8 mouse cellular contexts compared by ENCODE assay signal in genomic region chr8:4249213-4249612, GRCm38 (mm10). TPM values are rescaled to one million over a fixed set of nuclear protein-coding genes. Genes with fewer than 3 reads are reported as not detected.
DNase-seq lines count a peak whose midpoint lies in the region; ATAC-seq and TF ChIP-seq lines count a peak whose summit lies in the region.

No protein-coding gene starts in this region.

- peaks cover 51% of the 10 kb centered on the region for H3K36me3 ChIP-seq in intestine, embryonic 14.5 days (ENCODE audit: control insufficient read depth, insufficient read depth, low read length)
- H3K36me3 ChIP-seq in intestine, postnatal 0 days (ENCODE audit: control insufficient read depth, insufficient read depth), result peaks cover 43% of the 10 kb centered on the region
- H3K36me3 ChIP-seq in heart, embryonic 14.5 days (ENCODE audit: control insufficient read depth, insufficient read depth, low read length), result peaks cover 42% of the 10 kb centered on the region
- H3K36me3 ChIP-seq in midbrain, embryonic 14.5 days (ENCODE audit: control insufficient read depth, insufficient read depth, low read length), result peaks cover 51% of the 10 kb centered on the region

- TF ChIP-seq CTCF in intestine, postnatal 0 days (IDR thresholded peaks at IDR 0.05; ENCODE audit: low read depth), result no peak

- no peaks in the 10 kb centered on the region for H3K9me3 ChIP-seq in intestine, embryonic 14.5 days (ENCODE audit: control insufficient read depth, low read length)
- no peaks in the 10 kb centered on the region for H3K9me3 ChIP-seq in intestine, postnatal 0 days (ENCODE audit: control insufficient read depth)
- H3K9me3 ChIP-seq in heart, embryonic 14.5 days (ENCODE audit: control insufficient read depth, low read length), result no peaks in the 10 kb centered on the region
- H3K9me3 ChIP-seq in midbrain, embryonic 14.5 days (ENCODE audit: control insufficient read depth, low read length), result no peaks in the 10 kb centered on the region

- no peak overlapping the region for H3K9ac ChIP-seq in intestine, embryonic 14.5 days (ENCODE audit: low read length)
- no peak overlapping the region for H3K9ac ChIP-seq in intestine, postnatal 0 days (ENCODE audit: low read depth, low read length)
- H3K9ac ChIP-seq in heart, embryonic 14.5 days (ENCODE audit: low read length), result peak overlapping the region; percentile 52
- H3K9ac ChIP-seq in midbrain, embryonic 14.5 days (replicated peaks; ENCODE audit: low read length), result no peak overlapping the region

- peaks cover 11% of the 10 kb centered on the region for H3K4me1 ChIP-seq in intestine, embryonic 14.5 days (replicated peaks; ENCODE audit: control insufficient read depth, insufficient read depth, low read length)
- H3K4me1 ChIP-seq in intestine, postnatal 0 days (replicated peaks; ENCODE audit: control insufficient read depth, insufficient read depth, low read length), result no peaks in the 10 kb centered on the region
- peaks cover 15 to 22% of the 10 kb centered on the region in 2 experiments for H3K4me1 ChIP-seq in heart, embryonic 14.5 days (ENCODE audit: control insufficient read depth in 2 of 2, insufficient read depth in 2 of 2, low read length in 2 of 2)
- peaks cover 11% of the 10 kb centered on the region for H3K4me1 ChIP-seq in midbrain, embryonic 14.5 days (ENCODE audit: control insufficient read depth, insufficient read depth, low read length)

- peak; percentile 71 for DNase-seq in intestine, embryonic 14.5 days (ENCODE audit: low spot score)
- DNase-seq in adrenal gland, postnatal 25 days, result peak; percentile 47
- no peak for DNase-seq in midbrain, embryonic 14.5 days
- DNase-seq in adipocyte (ENCODE audit: low spot score), result no peak
- DNase-seq in retina, embryonic 14.5 days (ENCODE audit: low spot score), result no peak
- no peak for DNase-seq in layer of hippocampus, adult 8-10 months (ENCODE audit: low spot score in 2 of 2)

- WGBS in intestine, embryonic 14.5 days, result 17% methylated on average over 29 of the region's 29 CpGs
- 39% methylated on average over 28 of the region's 29 CpGs for WGBS in intestine, postnatal 0 days
- 13% methylated on average over 29 of the region's 29 CpGs for WGBS in heart, embryonic 14.5 days
- WGBS in midbrain, embryonic 14.5 days, result 16% methylated on average over 29 of the region's 29 CpGs

- H3K27ac ChIP-seq in intestine, embryonic 14.5 days (ENCODE audit: low read depth), result peak overlapping the region; percentile 24; the same call in 1 of the 2 replicates
- H3K27ac ChIP-seq in intestine, postnatal 0 days (ENCODE audit: low read depth, low read length), result no peak overlapping the region
- H3K27ac ChIP-seq in heart, embryonic 14.5 days (replicated peaks in 1 of 2; ENCODE audit: control insufficient read depth in 1 of 2, insufficient read depth in 1 of 2, low read depth in 2 of 2, low read length in 2 of 2), result peak overlapping the region; percentile 4 to 53; a peak in 3 of 4 replicates
- 0 out of 2 replicates have a peak overlapping the region, but pooled peaks have one; percentile 8 for H3K27ac ChIP-seq in midbrain, embryonic 14.5 days (replicated peaks; ENCODE audit: low read depth, low read length)

- ATAC-seq in intestine, embryonic 14.5 days (replicated peaks; ENCODE audit: low FRiP score, low TSS enrichment, low read depth), result no peak
- no peak for ATAC-seq in intestine, postnatal 0 days
- no peak for ATAC-seq in heart, embryonic 14.5 days (ENCODE audit: insufficient number of reproducible peaks, insufficient read depth, low FRiP score, low read depth)
- no peak for ATAC-seq in midbrain, embryonic 14.5 days (ENCODE audit: low FRiP score, low TSS enrichment)

- H3K4me3 ChIP-seq in intestine, embryonic 14.5 days (ENCODE audit: low read depth, low read length), result no peak overlapping the region
- no peak overlapping the region for H3K4me3 ChIP-seq in intestine, postnatal 0 days (ENCODE audit: low read depth, low read length)
- peak overlapping the region in 1 of 2 experiments; percentile 16; a peak in 1 of 4 replicates for H3K4me3 ChIP-seq in heart, embryonic 14.5 days (ENCODE audit: control insufficient read depth in 1 of 2, insufficient read depth in 1 of 2, low read depth in 1 of 2, low read length in 2 of 2)
- no peak overlapping the region for H3K4me3 ChIP-seq in midbrain, embryonic 14.5 days (replicated peaks; ENCODE audit: low read depth, low read length)

- no peaks in the 10 kb centered on the region for H3K27me3 ChIP-seq in intestine, embryonic 14.5 days (replicated peaks; ENCODE audit: control insufficient read depth, insufficient read depth, low read length)
- H3K27me3 ChIP-seq in intestine, postnatal 0 days (replicated peaks; ENCODE audit: control insufficient read depth, insufficient read depth, low read length), result no peaks in the 10 kb centered on the region
- no peaks in the 10 kb centered on the region for H3K27me3 ChIP-seq in heart, embryonic 14.5 days (ENCODE audit: control insufficient read depth, insufficient read depth, low read length)
- no peaks in the 10 kb centered on the region for H3K27me3 ChIP-seq in midbrain, embryonic 14.5 days (ENCODE audit: control insufficient read depth, insufficient read depth, low read length)

- no peak overlapping the region for H3K4me2 ChIP-seq in intestine, embryonic 14.5 days (ENCODE audit: low read length)
- H3K4me2 ChIP-seq in intestine, postnatal 0 days (replicated peaks; ENCODE audit: low read depth), result no peak overlapping the region
- H3K4me2 ChIP-seq in heart, embryonic 14.5 days (ENCODE audit: low read length), result peak overlapping the region; percentile 60
- H3K4me2 ChIP-seq in midbrain, embryonic 14.5 days (ENCODE audit: low read length), result no peak overlapping the region

RNA-seq across cellular contexts. Expression of gene Tgfbr3l, which starts 1.2 kb away (rescaled TPM):
- 3.3 and 4.0 TPM in 2 replicates for polyA plus RNA-seq in intestine, embryonic 14.5 days (2014; fragmentation: Nextera tagmentation; extraction: Ambion mirVana)
- 0.87 and 2.1 TPM in 2 replicates for polyA plus RNA-seq in intestine, postnatal 0 days (2015; fragmentation: Nextera tagmentation; extraction: Ambion mirVana)
- 15.8 and 22.6 TPM in 2 replicates for total RNA-seq in adrenal gland, postnatal 25 days (2021)
- polyA plus RNA-seq in heart, embryonic 14.5 days (2014; fragmentation: Nextera tagmentation; extraction: Ambion mirVana), result 2.5 and 2.6 TPM in 2 replicates
- polyA plus RNA-seq in midbrain, embryonic 14.5 days (2014; fragmentation: Nextera tagmentation; extraction: Ambion mirVana), result 4.6 and 5.0 TPM in 2 replicates
- 10 to 100 TPM; 12.8 to 19.2 (median 16.5) TPM for total RNA-seq in layer of hippocampus, adult 8-10 months (2022)

RNA-seq across cellular contexts. Expression of gene Snapc2, which starts 3.7 kb away (rescaled TPM):
- 52.7 and 57.1 TPM in 2 replicates for polyA plus RNA-seq in intestine, embryonic 14.5 days (2014; fragmentation: Nextera tagmentation; extraction: Ambion mirVana)
- polyA plus RNA-seq in intestine, postnatal 0 days (2015; fragmentation: Nextera tagmentation; extraction: Ambion mirVana), result 21.5 and 22.2 TPM in 2 replicates
- 30.7 and 31.8 TPM in 2 replicates for total RNA-seq in adrenal gland, postnatal 25 days (2021)
- 39.8 and 46.2 TPM in 2 replicates for polyA plus RNA-seq in heart, embryonic 14.5 days (2014; fragmentation: Nextera tagmentation; extraction: Ambion mirVana)
- 58.6 and 69.4 TPM in 2 replicates for polyA plus RNA-seq in midbrain, embryonic 14.5 days (2014; fragmentation: Nextera tagmentation; extraction: Ambion mirVana)
- 10 to 100 TPM; 27.5 to 36.9 (median 32.2) TPM for total RNA-seq in layer of hippocampus, adult 8-10 months (2022)

RNA-seq across cellular contexts. Expression of gene Ctxn1, which starts 9.9 kb away (rescaled TPM):
- polyA plus RNA-seq in intestine, embryonic 14.5 days (2014; fragmentation: Nextera tagmentation; extraction: Ambion mirVana), result 78.8 and 79.2 TPM in 2 replicates
- polyA plus RNA-seq in intestine, postnatal 0 days (2015; fragmentation: Nextera tagmentation; extraction: Ambion mirVana), result 27.4 and 29.4 TPM in 2 replicates
- total RNA-seq in adrenal gland, postnatal 25 days (2021), result 8.0 and 8.6 TPM in 2 replicates
- polyA plus RNA-seq in heart, embryonic 14.5 days (2014; fragmentation: Nextera tagmentation; extraction: Ambion mirVana), result 20.9 and 29.4 TPM in 2 replicates
- 210 and 240 TPM in 2 replicates for polyA plus RNA-seq in midbrain, embryonic 14.5 days (2014; fragmentation: Nextera tagmentation; extraction: Ambion mirVana)
- 100 to 1,000 TPM; 421 to 475 (median 460) TPM for total RNA-seq in layer of hippocampus, adult 8-10 months (2022)

RNA-seq across cellular contexts. Expression of gene Gm49320, which starts 10.5 kb away (rescaled TPM):
- polyA plus RNA-seq in intestine, embryonic 14.5 days (2014; fragmentation: Nextera tagmentation; extraction: Ambion mirVana), result 1.4 and 1.7 TPM in 2 replicates
- polyA plus RNA-seq in intestine, postnatal 0 days (2015; fragmentation: Nextera tagmentation; extraction: Ambion mirVana), result 0.20 and 0.74 TPM in 2 replicates
- 1.1 and 3.0 TPM in 2 replicates for total RNA-seq in adrenal gland, postnatal 25 days (2021)
- 0.22 and 0.53 TPM in 2 replicates for polyA plus RNA-seq in heart, embryonic 14.5 days (2014; fragmentation: Nextera tagmentation; extraction: Ambion mirVana)
- 0.70 and 0.80 TPM in 2 replicates for polyA plus RNA-seq in midbrain, embryonic 14.5 days (2014; fragmentation: Nextera tagmentation; extraction: Ambion mirVana)
- 1 to 10 TPM; 2.0 to 2.8 (median 2.3) TPM for total RNA-seq in layer of hippocampus, adult 8-10 months (2022)

RNA-seq across cellular contexts. Expression of gene Map2k7, which starts 10.7 kb away (rescaled TPM):
- 17.9 and 19.1 TPM in 2 replicates for polyA plus RNA-seq in intestine, embryonic 14.5 days (2014; fragmentation: Nextera tagmentation; extraction: Ambion mirVana)
- 14.3 and 16.6 TPM in 2 replicates for polyA plus RNA-seq in intestine, postnatal 0 days (2015; fragmentation: Nextera tagmentation; extraction: Ambion mirVana)
- 99.6 and 105 TPM in 2 replicates for total RNA-seq in adrenal gland, postnatal 25 days (2021)
- 14.9 and 16.9 TPM in 2 replicates for polyA plus RNA-seq in heart, embryonic 14.5 days (2014; fragmentation: Nextera tagmentation; extraction: Ambion mirVana)
- 21.9 and 30.1 TPM in 2 replicates for polyA plus RNA-seq in midbrain, embryonic 14.5 days (2014; fragmentation: Nextera tagmentation; extraction: Ambion mirVana)
- 100 to 1,000 TPM in 3 of 4 experiments, 10 to 100 TPM in 1; 99.3 to 117 (median 110) TPM for total RNA-seq in layer of hippocampus, adult 8-10 months (2022)

Comparison
In these comparisons a context has a peak if more than half of its experiments do, and no peak if none do; other contexts are left out.
1. DNase-seq: peak in intestine, embryonic 14.5 days (single experiment) and adrenal gland, postnatal 25 days (single experiment); none in midbrain, embryonic 14.5 days (single experiment), adipocyte (single experiment), retina, embryonic 14.5 days (single experiment) and layer of hippocampus, adult 8-10 months (0 of 2).